Mouse (Mus musculus): ENCODE measurements around the gene Pla2g12b. TPM values are rescaled to one million over a fixed set of nuclear protein-coding genes. Genes with fewer than 3 reads are reported as not detected.

Gene Pla2g12b
- polyA plus RNA-seq, 1 experiment from 2014 or later, result 62.2 TPM

DNA sequence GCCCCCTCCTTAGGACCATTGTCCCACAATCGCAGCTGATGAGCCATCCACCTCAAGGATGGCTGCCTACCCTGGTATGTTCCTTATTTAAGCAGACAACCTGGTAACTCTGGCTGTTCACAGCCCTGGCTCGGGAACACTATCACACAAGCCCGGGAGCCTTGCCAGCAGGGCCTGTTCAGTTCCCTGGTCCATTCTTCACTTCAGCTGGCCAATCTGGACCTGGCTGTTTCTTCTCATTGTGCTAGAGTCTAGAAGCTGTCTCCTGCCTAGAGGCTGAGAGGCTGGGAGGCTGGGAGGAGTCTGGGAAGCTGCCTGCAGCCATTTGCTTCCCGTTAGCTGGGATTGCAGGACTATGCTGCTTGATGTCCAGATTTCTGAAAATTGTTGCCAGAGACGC, 67.0 kb downstream of the Pla2g12b start:
- Histone ChIP-seq H3K36me3 (ENCODE audit: control insufficient read depth, insufficient read depth, low read length) (peaks cover 2% of the 10 kb centered on the region; the same call in 1 of the 2 replicates), H3K9ac (ENCODE audit: low read depth, low read length) (no peak overlapping the region; the same call in 1 of the 2 replicates), H3K4me3 (ENCODE audit: low read length) (no peak overlapping the region), H3K4me1 (ENCODE audit: control insufficient read depth, insufficient read depth, low read length) (no peaks in the 10 kb centered on the region), H3K27ac (ENCODE audit: low read length) (no peak overlapping the region), H3K9me3 (ENCODE audit: control insufficient read depth, low read length) (no peaks in the 10 kb centered on the region), H3K27me3 (replicated peaks; ENCODE audit: control insufficient read depth, insufficient read depth, low read length) (no peaks in the 10 kb centered on the region), H3K4me2 (ENCODE audit: low read depth, low read length) (no peak overlapping the region)
- 68% methylated on average over 5 of the region's 5 CpGs for WGBS
- no peak for ATAC-seq

Other genes with a start within 250 kb of the Pla2g12b start
- 24.6 and 25.6 TPM in 2 replicates for gene Sept10, start 181.8 kb upstream of the Pla2g12b start, polyA plus RNA-seq (2015; fragmentation: Nextera tagmentation; extraction: Ambion mirVana)
- 11.2 and 11.7 TPM in 2 replicates for gene Sowahc, start 181.7 kb upstream of the Pla2g12b start, polyA plus RNA-seq (2015; fragmentation: Nextera tagmentation; extraction: Ambion mirVana)
- 66.0 and 69.4 TPM in 2 replicates for gene P4ha1, start 80.4 kb upstream of the Pla2g12b start, polyA plus RNA-seq (2015; fragmentation: Nextera tagmentation; extraction: Ambion mirVana)
- gene Gm10273, start 8.0 kb upstream of the Pla2g12b start, polyA plus RNA-seq (2015; fragmentation: Nextera tagmentation; extraction: Ambion mirVana), result not detected in 2 replicates
- 2.1 and 2.3 TPM in 2 replicates for gene Oit3, start 38.1 kb downstream of the Pla2g12b start, polyA plus RNA-seq (2015; fragmentation: Nextera tagmentation; extraction: Ambion mirVana)
- gene Gm10322, start 212.4 kb downstream of the Pla2g12b start, polyA plus RNA-seq (2015; fragmentation: Nextera tagmentation; extraction: Ambion mirVana), result not detected in 2 replicates
- gene Mcu, start 213.0 kb downstream of the Pla2g12b start, polyA plus RNA-seq (2015; fragmentation: Nextera tagmentation; extraction: Ambion mirVana), result 75.3 and 77.5 TPM in 2 replicates

Data from intestine, embryonic 16.5 days (tissue).